Mouse (Mus musculus) stomach, embryonic 16.5 days (tissue): ENCODE data around the gene Gm42674. TPM values are rescaled to one million over a fixed set of nuclear protein-coding genes. Genes with fewer than 3 reads are reported as not detected.

Experiments
- polyA plus RNA-seq: library from polyadenylated mRNA; unstranded; fragments of >200 nt; fragmentation: Nextera tagmentation; extraction: Ambion mirVana; gene quantifications from 2 replicates; pipeline ENCODE4 v1.2.1, GENCODE M21; 2015

Gene Gm42674
- polyA plus RNA-seq, 1 experiment from 2014 or later: not detected

Other genes with a start within 250 kb of the Gm42674 start
- 10.1 TPM in 2 replicates for gene Slc27a3, start 212.0 kb upstream of the Gm42674 start, polyA plus RNA-seq
- 22.4 and 23.0 TPM in 2 replicates for gene Ints3, start 168.3 kb upstream of the Gm42674 start, polyA plus RNA-seq
- gene Npr1, start 136.0 kb upstream of the Gm42674 start, polyA plus RNA-seq: 5.9 and 6.4 TPM in 2 replicates
- gene Ilf2, start 125.8 kb upstream of the Gm42674 start, polyA plus RNA-seq: 137 and 147 TPM in 2 replicates
- 77.5 and 79.1 TPM in 2 replicates for gene Snapin, start 110.9 kb upstream of the Gm42674 start, polyA plus RNA-seq
- gene Chtop, start 92.4 kb upstream of the Gm42674 start, polyA plus RNA-seq: 92.7 and 105 TPM in 2 replicates
- 85.3 and 99.1 TPM in 2 replicates for gene S100a1, start 87.5 kb upstream of the Gm42674 start, polyA plus RNA-seq
- 37.3 and 44.1 TPM in 2 replicates for gene S100a13, start 87.5 kb upstream of the Gm42674 start, polyA plus RNA-seq
- 149 and 199 TPM in 2 replicates for gene S100a14, start 75.0 kb upstream of the Gm42674 start, polyA plus RNA-seq
- gene S100a16, start 64.7 kb upstream of the Gm42674 start, polyA plus RNA-seq: 407 and 487 TPM in 2 replicates
- gene S100a3, start 41.3 kb upstream of the Gm42674 start, polyA plus RNA-seq: 2.6 and 5.0 TPM in 2 replicates
- 0.93 and 1.3 TPM in 2 replicates for gene S100a2, start 11.7 kb upstream of the Gm42674 start, polyA plus RNA-seq
- 12.5 and 15.1 TPM in 2 replicates for gene S100a4, start 1.9 kb downstream of the Gm42674 start, polyA plus RNA-seq
- gene S100a5, start 6.6 kb downstream of the Gm42674 start, polyA plus RNA-seq: 4.5 and 5.2 TPM in 2 replicates
- 820 and 892 TPM in 2 replicates for gene S100a6, start 11.0 kb downstream of the Gm42674 start, polyA plus RNA-seq
- gene S100a7a, start 52.1 kb downstream of the Gm42674 start, polyA plus RNA-seq: 9.8 and 29.5 TPM in 2 replicates
- 235 and 367 TPM in 2 replicates for gene S100a8, start 67.1 kb downstream of the Gm42674 start, polyA plus RNA-seq
- 151 and 235 TPM in 2 replicates for gene S100a9, start 93.8 kb downstream of the Gm42674 start, polyA plus RNA-seq
- 0.06 and 0.36 TPM in 2 replicates for gene Pglyrp4, start 125.0 kb downstream of the Gm42674 start, polyA plus RNA-seq
- not detected in 2 replicates for gene Gm5849, start 176.0 kb downstream of the Gm42674 start, polyA plus RNA-seq